Mouse (Mus musculus) hindbrain, embryonic 13.5 days (tissue): Measurements from ENCODE around the gene Tmem117. TPM values are rescaled to one million over a fixed set of nuclear protein-coding genes. Genes with fewer than 3 reads are reported as not detected.

Experiments
- ATAC-seq: fragments of 200-750 bp; cut with Nextera tagmentation; 2 replicates; pipeline ENCODE4 v1.8.0; 2017; ENCODE audit warnings: moderate TSS enrichment; ENCODE audit not compliant: low FRiP score
- H3K27ac ChIP-seq: fragments of 300-500 bp; sonication (generic); 2 replicates; pipeline ENCODE4 v1.5.1; 2015; ENCODE audit warnings: inconsistent platforms, mild to moderate bottlenecking, moderate library complexity
- H3K27me3 ChIP-seq: fragments of 300-500 bp; sonication (generic); 2 replicates; pipeline ENCODE4 v1.6.1; 2015; ENCODE audit warnings: mild to moderate bottlenecking, inconsistent platforms
- H3K36me3 ChIP-seq: fragments of 300-500 bp; sonication (generic); 2 replicates; pipeline ENCODE4 v1.6.1; 2015; ENCODE audit warnings: mild to moderate bottlenecking, inconsistent platforms
- H3K4me1 ChIP-seq: fragments of 300-500 bp; sonication (generic); replicated peaks from 2 replicates; pipeline ENCODE4 v1.6.1; 2015; ENCODE audit warnings: inconsistent platforms
- H3K4me2 ChIP-seq: fragments of 300-500 bp; sonication (generic); 2 replicates; pipeline ENCODE4 v1.6.1; 2015; ENCODE audit warnings: inconsistent platforms, mild to moderate bottlenecking, moderate library complexity
- H3K4me3 ChIP-seq: fragments of 300-500 bp; sonication (generic); 2 replicates; pipeline ENCODE4 v1.5.1; 2015; ENCODE audit warnings: mild to moderate bottlenecking, inconsistent platforms
- H3K9ac ChIP-seq: fragments of 300-500 bp; sonication (generic); 2 replicates; pipeline ENCODE4 v1.6.1; 2015; ENCODE audit warnings: mild to moderate bottlenecking, inconsistent platforms
- H3K9me3 ChIP-seq: fragments of 300-500 bp; sonication (generic); 2 replicates; pipeline ENCODE4 v1.6.1; 2016; ENCODE audit warnings: inconsistent platforms
- WGBS: fragments of 180-500 bp; shearing (Covaris S2); methylation state at CpG from one replicate; pipeline ENCODE4 v1.1.7; 2015; 5-methylcytosine and 5-hydroxymethylcytosine counted together
- polyA plus RNA-seq: library from polyadenylated mRNA; unstranded; fragments of >200 nt; fragmentation: Nextera tagmentation; extraction: Ambion mirVana; gene quantifications from 2 replicates; pipeline ENCODE4 v1.2.1, GENCODE M21; 2015

Gene Tmem117
- polyA plus RNA-seq, 1 experiment from 2014 or later, result 6.9 TPM

- Histone ChIP-seq H3K9me3 (no peaks in the 10 kb centered on the region), H3K9ac (no peak overlapping the region), H3K4me2 (no peak overlapping the region), H3K36me3 (no peaks in the 10 kb centered on the region), H3K4me3 (no peak overlapping the region), H3K27ac (no peak overlapping the region), H3K27me3 (no peaks in the 10 kb centered on the region), H3K4me1 (peaks cover 12% of the 10 kb centered on the region)
- ATAC-seq, result no peak
- WGBS, result 66% methylated on average over 4 of the region's 4 CpGs
Measured at GRCm38 (mm10) chr15:94795484-94795883, 166.5 kb downstream of the Tmem117 start.

- Histone ChIP-seq H3K9me3 (no peaks in the 10 kb centered on the region), H3K4me1 (peaks cover 17% of the 10 kb centered on the region), H3K27me3 (no peaks in the 10 kb centered on the region), H3K4me3 (no peak overlapping the region), H3K4me2 (no peak overlapping the region), H3K27ac (no peak overlapping the region), H3K9ac (no peak overlapping the region), H3K36me3 (no peaks in the 10 kb centered on the region)
- 12% methylated on average over 3 of the region's 3 CpGs for WGBS
- no peak for ATAC-seq
Measured at GRCm38 (mm10) chr15:94798236-94798635, 169.2 kb downstream of the Tmem117 start.

- Histone ChIP-seq H3K4me2 (no peak overlapping the region), H3K9me3 (no peaks in the 10 kb centered on the region), H3K4me1 (peaks cover 16% of the 10 kb centered on the region), H3K9ac (no peak overlapping the region), H3K4me3 (no peak overlapping the region), H3K27ac (no peak overlapping the region), H3K27me3 (no peaks in the 10 kb centered on the region), H3K36me3 (no peaks in the 10 kb centered on the region)
- 66% methylated on average over 8 of the region's 8 CpGs for WGBS
- no peak for ATAC-seq
Measured at GRCm38 (mm10) chr15:94801462-94801861, 172.4 kb downstream of the Tmem117 start.

- no peak overlapping the region for H3K9ac ChIP-seq
- H3K36me3 ChIP-seq, result no peaks in the 10 kb centered on the region
- H3K4me1 ChIP-seq, result peaks cover 16% of the 10 kb centered on the region
- 84% methylated on average over 17 of the region's 17 CpGs for WGBS
- no peak overlapping the region for H3K4me3 ChIP-seq
- no peak for ATAC-seq
- no peaks in the 10 kb centered on the region for H3K9me3 ChIP-seq
- no peak overlapping the region for H3K27ac ChIP-seq
- no peaks in the 10 kb centered on the region for H3K27me3 ChIP-seq
- no peak overlapping the region for H3K4me2 ChIP-seq
Measured at GRCm38 (mm10) chr15:94802820-94803219, 173.8 kb downstream of the Tmem117 start.

- Histone ChIP-seq H3K4me1 (peaks cover 16% of the 10 kb centered on the region), H3K9ac (no peak overlapping the region)
- WGBS, result 55% methylated on average over 17 of the region's 17 CpGs
Measured at GRCm38 (mm10) chr15:94803624-94804342, 174.8 kb downstream of the Tmem117 start.

GRCm38 (mm10) chr15:94806005-94806404 lies 177.0 kb downstream of the Tmem117 start:
- no peaks in the 10 kb centered on the region for H3K27me3 ChIP-seq
- 81% methylated on average over 3 of the region's 3 CpGs for WGBS

More at GRCm38 (mm10) chr15:94803624-94804342, 174.8 kb downstream of the Tmem117 start:
- ATAC-seq, result 0 out of 2 replicates have a peak, but pooled peaks have one; percentile 49
- Histone ChIP-seq H3K36me3 (no peaks in the 10 kb centered on the region), H3K27me3 (no peaks in the 10 kb centered on the region), H3K4me3 (no peak overlapping the region), H3K27ac (0 out of 2 replicates have a peak overlapping the region, but pooled peaks have one; percentile 0), H3K4me2 (no peak overlapping the region), H3K9me3 (no peaks in the 10 kb centered on the region)

GRCm38 (mm10) chr15:94811550-94811949 lies 182.5 kb downstream of the Tmem117 start:
- Histone ChIP-seq H3K9me3 (no peaks in the 10 kb centered on the region), H3K27ac (peak overlapping the region; percentile 67), H3K4me2 (no peak overlapping the region), H3K9ac (no peak overlapping the region), H3K4me3 (no peak overlapping the region), H3K36me3 (no peaks in the 10 kb centered on the region), H3K4me1 (peaks cover 11% of the 10 kb centered on the region), H3K27me3 (no peaks in the 10 kb centered on the region)
- WGBS, result 56% methylated on average over 5 of the region's 5 CpGs
- ATAC-seq, result no peak

More at GRCm38 (mm10) chr15:94806005-94806404, 177.0 kb downstream of the Tmem117 start:
- Histone ChIP-seq H3K9ac (no peak overlapping the region), H3K4me3 (no peak overlapping the region), H3K4me1 (peaks cover 16% of the 10 kb centered on the region), H3K9me3 (no peaks in the 10 kb centered on the region), H3K27ac (no peak overlapping the region), H3K4me2 (no peak overlapping the region), H3K36me3 (no peaks in the 10 kb centered on the region)
- ATAC-seq, result no peak

- ATAC-seq, result no peak
Measured at GRCm38 (mm10) chr15:94814213-94815100, 185.4 kb downstream of the Tmem117 start.

GRCm38 (mm10) chr15:94835634-94836033 lies 206.6 kb downstream of the Tmem117 start:
- Histone ChIP-seq H3K27me3 (no peaks in the 10 kb centered on the region), H3K4me3 (no peak overlapping the region), H3K9ac (no peak overlapping the region), H3K27ac (no peak overlapping the region), H3K9me3 (no peaks in the 10 kb centered on the region), H3K4me2 (no peak overlapping the region), H3K36me3 (no peaks in the 10 kb centered on the region), H3K4me1 (no peaks in the 10 kb centered on the region)
- no peak for ATAC-seq
- 95% methylated on average over 3 of the region's 3 CpGs for WGBS

More at GRCm38 (mm10) chr15:94814213-94815100, 185.4 kb downstream of the Tmem117 start:
- Histone ChIP-seq H3K27ac (no peak overlapping the region), H3K27me3 (no peaks in the 10 kb centered on the region), H3K4me2 (no peak overlapping the region), H3K36me3 (no peaks in the 10 kb centered on the region), H3K9me3 (no peaks in the 10 kb centered on the region), H3K4me3 (no peak overlapping the region), H3K4me1 (peaks cover 11% of the 10 kb centered on the region), H3K9ac (no peak overlapping the region)
- WGBS, result 92% methylated on average over 15 of the region's 15 CpGs

- no peak for ATAC-seq
- WGBS, result 73% methylated on average over 4 of the region's 4 CpGs
Measured at GRCm38 (mm10) chr15:94838646-94839045, 209.6 kb downstream of the Tmem117 start.

GRCm38 (mm10) chr15:94847501-94847900 lies 218.5 kb downstream of the Tmem117 start:
- H3K4me1 ChIP-seq, result no peaks in the 10 kb centered on the region
- no peaks in the 10 kb centered on the region for H3K9me3 ChIP-seq
- no peak for ATAC-seq
- H3K9ac ChIP-seq, result no peak overlapping the region
- H3K27me3 ChIP-seq, result no peaks in the 10 kb centered on the region
- H3K27ac ChIP-seq, result no peak overlapping the region
- no peak overlapping the region for H3K4me3 ChIP-seq
- no peaks in the 10 kb centered on the region for H3K36me3 ChIP-seq
- WGBS, result 86% methylated on average over 2 of the region's 2 CpGs
- H3K4me2 ChIP-seq, result no peak overlapping the region

More at GRCm38 (mm10) chr15:94838646-94839045, 209.6 kb downstream of the Tmem117 start:
- no peaks in the 10 kb centered on the region for H3K27me3 ChIP-seq
- H3K36me3 ChIP-seq, result no peaks in the 10 kb centered on the region
- no peaks in the 10 kb centered on the region for H3K4me1 ChIP-seq
- no peak overlapping the region for H3K4me3 ChIP-seq
- no peaks in the 10 kb centered on the region for H3K9me3 ChIP-seq
- no peak overlapping the region for H3K27ac ChIP-seq
- no peak overlapping the region for H3K9ac ChIP-seq
- H3K4me2 ChIP-seq, result no peak overlapping the region

- no peak for ATAC-seq
- no peak overlapping the region for H3K27ac ChIP-seq
- no peak overlapping the region for H3K9ac ChIP-seq
- 66% methylated on average over 6 of the region's 6 CpGs for WGBS
- H3K4me1 ChIP-seq, result peaks cover 14% of the 10 kb centered on the region
- H3K4me2 ChIP-seq, result no peak overlapping the region
- no peak overlapping the region for H3K4me3 ChIP-seq
- H3K9me3 ChIP-seq, result no peaks in the 10 kb centered on the region
- H3K27me3 ChIP-seq, result peaks cover 14% of the 10 kb centered on the region; the same call in 1 of the 2 replicates
- no peaks in the 10 kb centered on the region for H3K36me3 ChIP-seq
Measured at GRCm38 (mm10) chr15:94859641-94860040, 230.6 kb downstream of the Tmem117 start.
